Mouse (Mus musculus) stomach, postnatal 0 days (tissue): ENCODE measurements around the gene Atp5h. TPM values are rescaled to one million over a fixed set of nuclear protein-coding genes. Genes with fewer than 3 reads are reported as not detected.
A peak's percentile ranks its signal among the peaks of the same experiment; 100 is the strongest.

Source experiments
- ATAC-seq: fragments of 200-750 bp; cut with Nextera tagmentation; 2 replicates; pipeline ENCODE4 v1.8.0; 2017; ENCODE audit not compliant: low FRiP score, low TSS enrichment
- DNase-seq: peaks from one replicate; pipeline ENCODE4 v3.0.0-alpha.2; 2016; ENCODE audit warnings: low spot score
- H3K27ac ChIP-seq: fragments of 300-500 bp; sonication (generic); replicated peaks from 2 replicates; pipeline ENCODE4 v1.5.1; 2014; ENCODE audit warnings: mild to moderate bottlenecking, control low read depth
- H3K27me3 ChIP-seq: fragments of 300-500 bp; sonication (generic); 2 replicates; pipeline ENCODE4 v1.6.1; 2014; ENCODE audit warnings: low read length; ENCODE audit not compliant: control insufficient read depth, insufficient read depth
- H3K36me3 ChIP-seq: fragments of 300-500 bp; sonication (generic); 2 replicates; pipeline ENCODE4 v1.6.1; 2014; ENCODE audit warnings: low read length, mixed read lengths; ENCODE audit not compliant: control insufficient read depth, insufficient read depth
- H3K4me1 ChIP-seq: fragments of 300-500 bp; sonication (generic); replicated peaks from 2 replicates; pipeline ENCODE4 v1.6.1; 2014; ENCODE audit warnings: antibody characterized with exemption; ENCODE audit not compliant: control insufficient read depth, insufficient read depth
- H3K4me2 ChIP-seq: fragments of 300-500 bp; sonication (generic); replicated peaks from 2 replicates; pipeline ENCODE4 v1.6.1; 2014; ENCODE audit warnings: low read depth, mild to moderate bottlenecking, control low read depth, moderate library complexity
- H3K4me3 ChIP-seq: fragments of 300-500 bp; sonication (generic); 2 replicates; pipeline ENCODE4 v1.5.1; 2014; ENCODE audit warnings: low read depth, low read length, control low read depth
- H3K9ac ChIP-seq: fragments of 300-500 bp; sonication (generic); 2 replicates; pipeline ENCODE4 v1.6.1; 2014; ENCODE audit warnings: mild to moderate bottlenecking, low read length, control low read depth, mixed read lengths
- H3K9me3 ChIP-seq: fragments of 300-500 bp; sonication (generic); 2 replicates; pipeline ENCODE4 v1.6.1; 2016; ENCODE audit warnings: low read length; ENCODE audit not compliant: control insufficient read depth
- CTCF ChIP-seq: IDR thresholded peaks from 2 replicates; pipeline ENCODE4 v1.5.1; 2016; ENCODE audit warnings: antibody characterized with exemption, low read depth, mild to moderate bottlenecking, moderate library complexity
- EP300 ChIP-seq: optimal IDR thresholded peaks from 2 replicates; pipeline ENCODE3; 2016; ENCODE audit warnings: antibody characterized with exemption
- WGBS: fragments of 180-500 bp; shearing (Covaris S2); extraction: QIAGEN DNeasy Blood & Tissue Kit; methylation state at CpG from one replicate; pipeline ENCODE4 v1.1.7; 2014; 5-methylcytosine and 5-hydroxymethylcytosine counted together
- polyA plus RNA-seq: library from polyadenylated mRNA; unstranded; fragments of >200 nt; fragmentation: Nextera tagmentation; extraction: Ambion mirVana; gene quantifications from 2 replicates; pipeline ENCODE4 v1.2.1, GENCODE M21; 2015

Atp5h gene
- polyA plus RNA-seq, 1 experiment from 2014 or later: 916 TPM

GRCm38 (mm10) chr11:115420336-115421190 is 801 bp upstream of the Atp5h start:
- ATAC-seq (peak; percentile 56), DNase-seq (peak; percentile 81)
- TF ChIP-seq EP300 (no peak), CTCF (0 out of 2 replicates have a peak, but pooled peaks have one; percentile 5)
- Histone ChIP-seq H3K4me3 (peak overlapping the region; percentile 88), H3K27me3 (no peaks in the 10 kb centered on the region), H3K9ac (peak overlapping the region; percentile 92), H3K27ac (peak overlapping the region; percentile 87), H3K36me3 (peaks cover 6% of the 10 kb centered on the region), H3K4me2 (peak overlapping the region; percentile 97), H3K4me1 (peaks cover 8% of the 10 kb centered on the region; the same call in 1 of the 2 replicates), H3K9me3 (no peaks in the 10 kb centered on the region)
- WGBS: 1% methylated on average over 32 of the region's 45 CpGs

DNA sequence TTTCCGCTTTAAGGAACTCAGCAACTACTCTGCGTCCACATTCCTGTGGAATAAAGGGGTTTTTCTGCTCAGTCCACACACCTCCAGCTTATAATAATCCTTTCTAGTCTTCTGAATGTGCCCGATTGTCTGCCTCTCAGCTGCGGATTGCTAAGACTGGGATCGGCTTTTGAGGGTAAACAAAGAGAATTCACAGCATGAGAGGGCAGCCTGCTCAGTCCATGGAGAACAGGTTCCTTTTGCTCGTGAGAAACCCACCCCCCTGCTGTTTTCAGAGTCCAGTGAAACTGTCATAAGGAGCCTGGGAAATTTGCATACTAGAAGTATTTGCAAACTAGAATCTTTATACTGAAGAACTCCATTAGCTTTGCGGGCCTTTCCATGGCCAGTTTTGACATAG is 10.2 kb downstream of the Atp5h start:
- WGBS: 70% methylated on average over 7 of the region's 7 CpGs
- Histone ChIP-seq H3K27ac (no peak overlapping the region), H3K4me1 (no peaks in the 10 kb centered on the region), H3K9me3 (no peaks in the 10 kb centered on the region), H3K4me2 (no peak overlapping the region), H3K27me3 (no peaks in the 10 kb centered on the region), H3K36me3 (no peaks in the 10 kb centered on the region), H3K4me3 (no peak overlapping the region), H3K9ac (no peak overlapping the region)
- no peak for DNase-seq
- TF ChIP-seq CTCF (no peak), EP300 (no peak)
- no peak for ATAC-seq

DNA sequence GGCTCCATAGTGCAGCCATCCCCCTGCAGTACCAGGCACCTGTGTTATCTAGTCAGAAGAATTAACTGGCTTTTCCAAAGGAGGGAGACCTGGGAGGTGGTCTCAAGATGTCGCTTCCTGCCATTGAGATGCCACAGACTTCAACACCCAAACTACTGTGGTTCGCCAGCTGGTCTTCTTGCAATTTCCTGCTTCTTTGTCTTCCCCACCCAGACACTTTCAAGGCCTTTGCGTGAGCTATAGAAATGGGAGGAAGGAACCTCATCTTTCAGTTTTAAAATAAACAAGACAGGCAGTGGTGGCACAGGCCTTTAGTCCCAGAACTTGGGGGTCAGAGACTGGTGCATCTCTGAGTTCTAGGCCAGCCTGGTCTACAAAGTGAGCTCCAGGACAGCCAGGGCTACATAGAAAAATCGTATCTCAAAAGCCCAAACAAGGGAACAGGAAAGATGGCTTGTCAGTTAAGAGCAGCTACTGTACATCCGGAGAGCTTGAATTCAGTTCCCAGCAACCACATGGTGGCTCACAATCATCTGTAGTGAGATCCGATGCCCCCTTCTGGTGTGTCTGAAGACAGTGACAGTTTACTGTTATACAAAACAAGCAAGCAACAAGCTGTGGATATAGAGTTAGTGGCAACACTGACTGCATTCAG is 11.4 kb downstream of the Atp5h start:
- Histone ChIP-seq H3K9me3 (no peaks in the 10 kb centered on the region), H3K9ac (no peak overlapping the region), H3K27ac (no peak overlapping the region), H3K4me3 (no peak overlapping the region), H3K4me1 (0 out of 2 replicates have a peak, but pooled peaks cover 3% of the 10 kb centered on the region), H3K27me3 (no peaks in the 10 kb centered on the region), H3K4me2 (no peak overlapping the region), H3K36me3 (no peaks in the 10 kb centered on the region)
- no peak for DNase-seq
- TF ChIP-seq CTCF: peak; percentile 25; the same call in 1 of the 2 replicates
- no peak for TF ChIP-seq EP300
- no peak for ATAC-seq
- 81% methylated on average over 6 of the region's 6 CpGs for WGBS

GRCm38 (mm10) chr11:115406858-115407401 is 12.8 kb downstream of the Atp5h start:
- ATAC-seq (no peak), DNase-seq (no peak)
- TF ChIP-seq CTCF (no peak), EP300 (no peak)
- Histone ChIP-seq H3K4me1 (0 out of 2 replicates have a peak, but pooled peaks cover 3% of the 10 kb centered on the region), H3K4me3 (no peak overlapping the region), H3K4me2 (no peak overlapping the region), H3K36me3 (no peaks in the 10 kb centered on the region), H3K27ac (no peak overlapping the region), H3K9me3 (no peaks in the 10 kb centered on the region), H3K9ac (no peak overlapping the region), H3K27me3 (no peaks in the 10 kb centered on the region)
- WGBS: 93% methylated on average over 17 of the region's 17 CpGs

DNA sequence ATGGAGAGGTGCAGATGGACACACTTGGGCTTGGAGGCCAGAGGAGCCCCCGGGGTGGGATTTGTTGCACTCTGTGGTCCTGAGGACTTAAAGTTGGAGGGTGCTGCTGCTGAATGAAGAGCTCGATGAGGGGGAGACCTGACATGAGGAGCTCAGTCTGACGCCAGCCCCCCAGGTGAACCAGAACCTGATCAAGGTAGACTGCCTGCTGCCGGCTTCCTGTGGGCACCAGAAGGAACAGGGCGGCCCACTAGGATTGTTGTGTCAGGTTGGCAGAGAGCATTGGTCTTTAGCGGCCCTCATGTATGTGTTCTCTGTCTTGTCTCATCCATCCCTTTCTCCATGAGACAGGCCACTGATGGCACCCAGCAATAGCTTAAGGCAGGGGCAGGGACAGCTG is 14.0 kb downstream of the Atp5h start:
- DNase-seq (no peak), ATAC-seq (no peak)
- Histone ChIP-seq H3K36me3 (no peaks in the 10 kb centered on the region), H3K9me3 (no peaks in the 10 kb centered on the region), H3K27ac (no peak overlapping the region), H3K4me3 (no peak overlapping the region), H3K4me1 (0 out of 2 replicates have a peak, but pooled peaks cover 3% of the 10 kb centered on the region), H3K27me3 (no peaks in the 10 kb centered on the region), H3K4me2 (no peak overlapping the region), H3K9ac (no peak overlapping the region)
- 94% methylated on average over 6 of the region's 6 CpGs for WGBS
- TF ChIP-seq CTCF: no peak
